Mouse (Mus musculus) stomach, postnatal 0 days (tissue): ENCODE results near the gene Cdt1.

Experiments used
- CTCF ChIP-seq: IDR thresholded peaks from 2 replicates; pipeline ENCODE4 v1.5.1; 2016; ENCODE audit warnings: antibody characterized with exemption, low read depth, mild to moderate bottlenecking, moderate library complexity
- EP300 ChIP-seq: optimal IDR thresholded peaks from 2 replicates; pipeline ENCODE3; 2016; ENCODE audit warnings: antibody characterized with exemption

GRCm38 (mm10) chr8:122610612-122611277 is 42.9 kb downstream of the Cdt1 start:
- TF ChIP-seq CTCF (no peak), EP300 (no peak)
